Mouse (Mus musculus) forelimb bud, embryonic 11.5 days (tissue): ENCODE results near the gene Ssbp2.

Source experiments
- DNase-seq: peaks from one replicate; pipeline ENCODE4 v3.0.0-alpha.2; 2012; ENCODE audit warnings: low read depth, low spot score

Gene Ssbp2

DNA sequence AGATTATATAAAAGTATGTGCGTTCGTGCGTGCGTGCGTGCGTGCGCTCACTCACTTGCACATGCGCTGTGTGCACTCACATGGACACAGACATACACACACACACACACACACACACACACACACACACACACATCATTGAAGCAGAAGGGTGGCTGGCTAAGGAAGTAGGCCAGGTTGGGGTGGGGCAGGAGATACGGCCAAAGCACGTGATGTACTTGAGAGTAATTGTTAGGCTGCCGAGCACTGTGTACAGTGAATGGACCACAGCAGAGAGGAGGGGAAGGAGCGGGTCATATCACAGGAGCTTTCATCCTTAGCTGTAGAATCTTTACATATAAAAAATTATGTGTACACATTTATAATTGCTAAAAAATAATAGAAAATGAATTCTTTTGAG, 66.0 kb downstream of the Ssbp2 start:
- DNase-seq: no peak

DNA sequence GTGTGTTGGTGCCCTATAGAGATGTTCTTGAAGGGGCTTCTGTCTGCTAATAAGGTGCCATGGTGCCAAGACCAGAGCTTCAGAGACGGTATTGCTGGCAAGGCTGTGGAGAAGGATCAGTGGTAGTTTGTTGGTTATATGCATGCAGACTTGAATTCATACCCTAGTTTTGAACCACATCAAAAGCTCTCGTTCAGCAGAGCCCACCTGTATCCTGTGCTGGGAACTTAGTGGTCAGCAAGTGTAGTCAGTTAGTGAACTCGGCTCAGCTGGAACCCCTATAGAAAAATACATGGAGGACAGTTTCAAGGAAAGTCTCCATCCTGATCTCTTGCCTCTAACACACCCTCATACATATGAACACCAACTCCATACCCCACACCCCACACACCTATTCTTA, 69.7 kb downstream of the Ssbp2 start:
- DNase-seq: no peak

DNA sequence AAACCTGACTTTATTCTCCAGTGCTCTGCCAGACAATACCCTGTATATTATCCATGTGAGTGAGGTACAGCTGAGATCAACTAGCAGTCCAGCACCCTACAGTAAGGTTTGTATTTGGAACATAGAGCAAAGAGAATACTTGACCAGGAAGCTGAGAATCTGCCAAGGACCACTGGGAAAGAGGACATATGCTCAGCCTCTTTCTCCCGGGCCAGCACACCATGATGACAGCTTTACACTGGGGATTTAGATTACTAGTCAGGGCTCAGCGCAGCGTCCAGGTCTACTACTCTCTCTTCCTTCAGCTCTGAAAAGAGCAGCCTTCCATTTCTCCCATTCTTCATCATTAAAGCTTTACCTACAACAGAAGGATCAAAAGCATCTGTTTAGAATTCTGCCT, 76.6 kb downstream of the Ssbp2 start:
- DNase-seq: no peak

DNA sequence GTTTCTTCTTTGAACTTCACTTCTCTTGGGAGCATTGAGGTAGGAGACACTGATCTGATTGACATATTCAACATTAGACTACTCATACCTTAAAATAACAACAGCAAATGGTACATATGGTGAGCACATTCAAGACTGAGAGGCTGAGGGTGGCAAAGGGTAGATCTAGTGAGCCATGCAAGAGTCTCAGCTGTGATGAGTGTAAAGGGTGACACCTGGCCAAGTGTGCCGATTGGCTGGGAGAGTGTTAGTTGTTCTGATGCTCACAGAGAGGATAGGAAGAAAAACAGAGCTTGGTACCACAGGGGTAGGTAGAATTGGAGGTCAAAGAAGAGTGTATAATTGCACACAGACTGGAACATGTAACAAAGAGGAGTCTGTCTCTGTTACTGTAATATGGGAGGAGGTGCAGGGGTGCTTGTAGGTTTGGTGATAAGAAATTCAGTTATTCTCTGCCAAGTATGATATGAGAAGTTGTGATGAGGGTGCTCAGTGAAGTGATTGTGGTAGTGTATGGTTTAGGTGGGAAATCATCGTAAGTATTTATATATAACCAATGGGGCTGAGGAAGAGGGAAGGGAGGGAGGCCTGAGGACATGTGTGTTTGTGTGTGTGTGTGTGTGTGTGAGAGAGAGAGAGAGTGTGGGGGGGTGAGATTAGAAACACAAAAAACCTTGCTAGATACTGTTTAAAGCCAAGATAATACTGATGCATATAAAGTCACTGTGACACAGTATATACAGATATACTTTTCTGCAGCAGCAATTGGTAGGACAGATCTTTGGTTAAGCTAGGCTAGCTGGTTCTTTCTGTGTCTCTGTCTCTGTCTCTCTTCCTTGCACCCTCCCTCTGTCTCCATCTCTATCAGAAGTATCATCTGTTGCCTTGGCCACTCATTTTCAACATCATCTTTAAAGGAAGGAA, 80.3 kb downstream of the Ssbp2 start:
- no peak for DNase-seq

DNA sequence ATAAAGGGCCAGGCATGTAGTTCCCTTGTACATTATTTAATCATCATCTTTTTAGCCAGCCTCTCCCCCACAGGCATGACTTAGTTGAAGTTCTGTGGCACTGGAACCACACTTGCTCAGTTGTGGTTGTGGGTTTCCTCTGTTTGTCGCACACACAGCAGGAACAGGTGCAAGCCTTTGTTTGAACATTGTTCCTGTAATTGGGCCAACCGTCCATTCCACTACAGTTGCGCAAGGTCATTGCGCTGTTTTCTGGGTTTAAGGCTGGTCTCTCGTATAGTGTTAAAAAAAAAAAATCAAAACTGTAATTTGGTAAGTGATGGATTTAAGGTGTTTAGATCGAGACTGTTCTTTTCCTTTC, 81.0 kb downstream of the Ssbp2 start:
- no peak for DNase-seq

DNA sequence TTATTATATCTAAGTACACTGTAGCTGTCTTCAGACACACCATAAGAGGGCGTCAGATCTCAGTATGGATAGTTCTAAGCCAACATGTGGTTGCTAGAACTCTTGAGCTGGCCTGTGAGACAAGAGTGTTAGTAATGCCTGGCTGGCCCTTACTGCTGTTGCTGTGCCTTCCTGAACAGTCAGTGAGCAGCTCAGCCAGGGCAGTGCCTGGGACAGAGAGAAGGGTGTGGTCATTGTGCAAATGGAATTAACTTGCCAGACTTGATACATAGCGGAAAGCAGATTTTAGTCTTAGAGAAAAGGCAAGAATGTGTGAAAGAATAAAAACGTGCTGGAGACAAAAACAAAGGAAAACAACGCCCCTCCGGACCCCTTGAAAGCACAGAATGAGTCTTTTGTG, 83.5 kb downstream of the Ssbp2 start:
- DNase-seq: no peak

DNA sequence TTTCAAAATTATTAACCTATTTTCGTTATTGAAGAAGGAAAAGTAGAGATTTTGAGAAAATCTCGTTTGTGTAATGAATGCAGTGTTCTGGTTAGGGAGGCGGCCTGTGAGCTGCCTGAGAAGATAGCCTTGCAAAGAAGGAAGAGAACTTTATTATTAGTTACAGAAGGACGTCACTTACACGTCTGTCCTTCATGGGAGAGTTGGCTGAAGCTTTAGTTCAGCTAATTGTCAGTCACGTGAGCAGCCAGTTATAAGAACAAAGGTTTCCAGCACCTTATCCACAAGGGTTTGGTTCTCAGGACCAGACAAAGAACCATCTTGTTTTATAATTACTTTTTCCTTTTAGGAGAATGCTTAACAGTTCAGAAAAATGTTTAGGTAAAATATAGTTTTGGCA, 104.0 kb downstream of the Ssbp2 start:
- DNase-seq: no peak

DNA sequence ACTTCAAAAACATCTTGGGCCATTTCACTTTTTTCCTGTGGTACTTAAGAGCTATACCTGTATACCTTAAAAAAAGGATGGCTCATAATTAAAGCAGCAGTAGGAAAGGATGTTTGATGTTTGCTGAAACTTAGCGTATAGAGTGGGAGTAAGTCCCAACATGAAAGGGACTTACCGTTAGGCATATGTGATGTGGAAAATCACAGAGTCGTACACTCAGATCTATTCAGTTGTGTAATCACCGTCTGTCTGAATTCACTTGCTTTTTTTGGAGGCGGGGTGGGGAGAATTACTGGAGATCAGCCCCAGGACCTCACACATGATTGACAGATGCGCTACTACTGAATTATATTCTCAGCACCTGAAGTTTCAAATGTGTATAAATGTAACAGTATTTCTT, 104.7 kb downstream of the Ssbp2 start:
- DNase-seq: no peak

DNA sequence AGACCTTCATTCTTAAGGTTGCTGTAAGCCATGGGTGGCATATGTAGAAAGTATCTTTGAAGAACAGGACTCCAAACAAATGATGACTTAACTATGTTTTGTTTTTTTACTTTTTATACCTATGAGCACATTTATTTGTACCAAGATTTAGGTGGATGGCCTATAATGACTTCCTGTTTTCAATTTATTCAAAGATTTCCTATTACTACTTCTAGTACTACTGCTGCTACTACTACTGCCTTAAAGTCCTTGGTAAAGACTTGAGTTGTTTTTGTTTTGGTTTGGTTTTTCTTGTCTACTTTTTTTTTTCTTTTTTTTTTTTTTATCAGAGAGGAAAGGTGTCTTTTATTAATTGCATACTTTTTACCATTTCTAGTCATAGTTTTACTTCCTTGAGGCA, 121.4 kb downstream of the Ssbp2 start:
- DNase-seq: no peak

DNA sequence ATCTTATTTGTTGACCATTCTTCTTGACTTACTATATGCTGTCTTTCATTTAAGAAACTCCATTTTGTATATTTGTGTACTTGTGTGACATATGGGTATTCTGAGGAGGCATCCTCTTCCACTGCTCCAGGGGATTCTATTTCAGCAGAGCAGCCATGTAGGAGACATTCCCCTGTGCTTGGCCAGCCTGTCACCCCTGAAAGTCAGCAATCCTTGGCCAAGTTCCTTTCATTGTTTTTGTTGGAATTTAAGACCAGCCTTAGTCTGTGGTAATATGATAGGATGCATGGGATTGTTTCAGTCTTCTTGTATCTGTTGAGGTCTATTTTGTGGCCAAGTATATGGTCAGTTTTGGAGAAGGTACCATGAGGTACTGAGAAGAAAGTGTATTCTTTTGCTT, 122.1 kb downstream of the Ssbp2 start:
- no peak for DNase-seq

DNA sequence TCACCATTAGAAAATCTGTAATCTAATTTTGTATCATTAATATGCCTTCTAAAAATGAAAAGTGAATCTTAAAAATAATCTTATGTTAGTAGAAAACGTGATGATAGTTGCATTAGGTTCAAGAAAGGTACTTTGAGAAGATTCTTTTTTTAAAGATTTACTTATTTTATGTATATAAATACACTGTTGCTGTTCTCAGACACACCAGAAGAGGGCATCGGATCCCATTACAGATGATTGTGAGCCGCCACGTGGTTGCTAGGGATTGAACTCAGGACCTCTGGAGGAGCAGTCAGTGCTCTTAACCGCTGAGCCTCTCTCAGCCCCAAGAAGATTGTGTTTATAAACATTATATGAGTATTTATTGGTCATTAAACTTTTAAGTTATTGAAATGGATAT, 126.3 kb downstream of the Ssbp2 start:
- DNase-seq: no peak

DNA sequence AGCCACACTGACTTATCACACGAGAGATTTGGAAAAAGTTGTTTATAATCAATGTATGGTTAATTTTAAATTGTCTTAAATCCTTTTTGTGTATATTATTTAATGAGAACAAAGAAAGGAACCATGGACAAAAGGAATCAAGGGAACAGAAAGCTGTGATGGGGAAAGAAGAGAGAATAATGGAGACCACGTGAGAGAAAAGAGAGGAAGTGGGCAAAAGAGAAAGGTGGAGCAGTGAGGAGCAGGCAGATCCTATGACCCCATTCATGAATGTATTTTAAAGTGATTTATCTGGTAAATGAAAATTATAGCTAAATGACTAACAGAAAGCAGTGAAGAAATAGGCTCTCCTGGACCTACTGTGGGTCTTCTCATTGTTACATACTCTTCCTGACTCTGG, 128.4 kb downstream of the Ssbp2 start:
- no peak for DNase-seq

DNA sequence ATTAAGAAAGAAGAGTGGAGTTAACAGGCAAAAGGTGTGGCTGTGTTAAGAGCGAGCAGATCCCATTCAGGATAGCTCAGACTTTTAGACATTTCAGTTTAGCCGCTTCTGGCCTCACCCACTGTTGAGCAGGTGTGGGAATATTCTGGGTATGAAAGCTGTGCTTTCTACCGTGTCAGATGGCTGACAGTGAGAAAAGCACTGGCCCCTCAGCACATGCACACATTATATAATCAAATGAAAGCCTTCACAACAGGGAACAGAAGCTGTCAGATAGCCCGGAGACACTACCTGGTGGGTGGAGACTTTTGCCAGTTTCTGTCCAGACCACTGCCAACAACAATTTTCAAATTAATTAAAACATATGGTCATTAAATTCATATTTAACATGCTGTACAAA, 131.8 kb downstream of the Ssbp2 start:
- no peak for DNase-seq

DNA sequence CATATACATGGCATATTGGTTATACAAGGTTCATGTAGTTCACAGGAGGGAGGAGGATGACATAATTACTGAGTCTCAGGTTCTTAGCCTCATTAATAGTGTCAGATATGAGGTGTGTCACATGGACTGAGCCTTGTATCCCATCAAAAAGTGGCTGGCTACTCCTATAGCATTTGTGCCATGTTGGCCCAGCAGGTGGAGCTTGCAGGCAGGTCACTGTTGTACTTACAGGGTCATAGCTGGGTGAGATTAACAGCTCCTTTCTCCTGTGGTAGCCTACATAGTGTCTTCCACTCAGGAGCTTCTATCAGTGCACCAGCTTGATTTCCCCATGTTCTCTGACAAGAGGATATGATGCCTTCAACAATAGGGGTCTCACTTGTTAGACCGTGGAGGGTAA, 135.2 kb downstream of the Ssbp2 start:
- no peak for DNase-seq

DNA sequence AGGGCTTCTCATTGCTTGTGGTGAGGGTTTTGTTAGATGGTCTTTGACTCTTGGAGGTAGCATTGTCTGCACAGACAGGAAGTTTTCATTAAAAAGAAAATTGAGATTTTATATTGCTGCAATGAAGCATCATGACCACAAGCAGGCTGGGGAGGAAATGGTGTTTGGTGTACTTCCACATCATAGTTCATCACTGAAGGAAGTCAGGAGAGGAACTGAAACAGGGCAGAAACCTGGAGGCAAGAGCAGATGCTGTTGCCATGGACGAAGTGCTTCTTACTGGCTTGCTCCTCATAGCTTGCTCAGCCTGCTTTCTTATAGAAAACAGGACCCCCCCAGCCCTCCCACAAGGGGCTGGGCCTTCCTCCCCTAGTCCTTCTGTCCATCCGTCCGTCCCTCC, 139.5 kb downstream of the Ssbp2 start:
- no peak for DNase-seq

DNA sequence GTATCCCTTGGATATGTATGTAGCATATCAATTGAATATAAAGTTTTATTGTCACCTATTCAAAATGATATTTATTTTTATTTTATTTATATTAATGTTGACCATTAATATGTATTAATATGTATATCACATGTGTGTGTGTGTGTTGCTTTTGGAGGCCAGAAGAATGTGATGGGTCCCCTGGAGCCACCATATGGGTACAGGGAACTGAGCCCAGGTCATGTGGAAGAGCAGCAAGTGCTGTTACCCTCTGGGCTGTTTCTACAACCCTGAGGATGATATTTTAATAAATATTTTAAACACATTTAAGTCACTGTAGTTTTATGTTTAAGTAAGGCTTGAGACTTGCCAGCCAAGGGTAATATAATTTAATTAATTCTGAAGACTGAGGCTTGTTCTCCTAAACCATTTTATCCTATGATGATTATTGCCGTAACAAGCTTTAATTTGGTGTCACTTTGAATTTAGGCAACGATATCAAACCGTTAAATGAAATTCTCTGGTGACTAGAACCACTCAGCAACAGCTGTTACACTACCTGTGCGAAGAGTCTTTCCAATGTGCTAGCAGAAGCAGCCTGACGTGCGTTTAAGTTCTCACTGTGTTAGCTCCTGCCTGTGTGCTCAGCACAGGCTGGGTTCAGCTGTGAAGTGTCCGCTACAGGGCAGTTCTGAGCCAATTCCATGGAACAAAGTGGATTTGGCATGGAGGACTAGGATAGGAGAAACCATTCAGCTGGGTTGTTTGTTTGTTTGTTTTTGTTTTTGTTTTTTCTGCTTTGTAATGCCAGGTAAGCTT, 145.2 kb downstream of the Ssbp2 start:
- no peak for DNase-seq

DNA sequence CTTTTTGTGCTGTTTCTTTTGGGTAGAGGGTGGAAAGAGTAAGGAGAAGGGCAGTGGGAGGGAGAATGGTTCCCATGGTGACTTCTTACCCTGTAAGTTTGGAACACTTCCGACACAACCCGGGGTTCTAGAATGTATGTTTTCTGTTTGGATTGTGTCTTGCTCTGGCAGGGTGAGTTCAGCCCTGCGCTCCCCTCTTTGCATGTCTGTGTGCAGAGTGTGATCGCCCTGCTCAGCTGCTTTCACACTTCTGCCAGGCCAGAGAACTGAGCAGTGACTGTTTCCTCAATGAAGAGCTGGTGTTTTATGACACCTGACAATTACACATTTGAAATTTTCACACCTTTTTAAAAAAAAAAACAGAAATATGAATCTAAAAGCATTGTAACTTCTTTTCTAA, 150.5 kb downstream of the Ssbp2 start:
- no peak for DNase-seq

DNA sequence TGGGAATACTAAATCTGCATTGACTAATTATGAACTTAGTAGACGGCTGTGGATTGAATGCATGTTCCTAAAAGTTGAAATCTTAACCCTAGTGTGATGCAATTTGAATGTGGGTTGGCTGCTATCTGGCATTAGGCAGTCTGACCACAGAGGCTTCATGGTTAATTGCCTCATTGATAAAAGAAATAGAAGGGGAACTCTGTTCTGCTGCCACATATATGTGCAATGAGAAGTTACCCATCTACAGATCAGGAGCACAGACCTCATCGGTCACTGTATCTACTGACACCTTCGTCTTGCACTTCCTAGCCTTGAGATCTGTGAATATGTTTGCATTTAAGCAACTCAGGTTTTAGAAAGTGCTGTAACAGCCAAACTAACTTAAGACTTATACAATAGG, 151.8 kb downstream of the Ssbp2 start:
- no peak for DNase-seq

DNA sequence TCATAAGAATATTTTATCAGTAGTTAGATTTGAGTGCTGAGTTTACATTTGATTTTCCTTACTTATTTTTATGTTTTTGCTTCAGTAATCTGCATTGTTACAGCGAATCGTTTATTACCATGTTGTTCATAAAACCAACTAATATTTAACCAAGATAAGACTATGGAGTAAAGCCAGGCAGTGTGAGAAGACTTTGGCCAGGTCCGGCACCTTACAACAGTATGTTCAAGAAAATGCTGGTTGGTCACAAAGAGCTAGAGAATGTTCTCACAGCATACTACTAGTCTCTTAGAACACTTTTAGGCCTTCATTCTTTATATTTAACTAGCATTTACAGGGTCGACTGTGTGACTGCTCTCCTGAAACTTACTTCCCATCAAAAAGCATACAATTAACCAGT, 152.5 kb downstream of the Ssbp2 start:
- DNase-seq: no peak

DNA sequence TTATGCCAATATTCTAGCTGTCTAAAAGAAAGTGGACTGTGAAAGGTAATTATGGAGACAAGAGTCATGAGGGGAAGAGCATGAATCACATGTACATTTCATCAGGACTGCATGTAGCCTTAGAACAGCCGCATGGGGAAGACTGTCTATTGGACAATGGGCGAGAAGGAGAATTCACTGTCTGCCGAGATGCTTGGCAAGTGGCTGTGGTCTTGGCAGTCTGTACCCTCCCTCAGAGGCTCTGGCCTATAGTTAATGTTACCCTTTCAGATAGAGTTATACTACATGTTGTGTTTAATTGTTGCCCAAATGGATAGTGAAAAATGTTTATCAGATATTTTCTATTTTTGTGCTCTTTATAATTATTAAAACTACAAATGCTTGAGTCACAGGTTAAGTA, 156.0 kb downstream of the Ssbp2 start:
- DNase-seq: no peak

DNA sequence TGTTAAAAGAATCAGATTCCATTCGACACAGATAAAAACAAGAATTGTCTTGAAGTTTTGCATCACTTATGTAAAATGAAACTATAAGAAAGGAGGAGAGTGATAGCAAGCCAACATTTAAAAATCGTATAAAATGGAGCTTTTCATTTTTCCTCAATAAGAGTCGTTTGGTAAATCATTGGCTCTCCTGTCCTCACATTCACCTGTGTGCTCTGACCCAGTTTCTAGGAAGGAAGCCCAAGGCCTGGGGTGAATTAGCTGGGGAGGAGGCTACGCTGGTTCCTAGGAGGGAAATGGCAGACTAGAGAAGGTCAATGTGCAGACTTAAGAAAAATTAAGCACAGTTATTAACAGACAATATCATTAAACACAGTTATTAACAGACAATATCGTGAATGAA, 156.8 kb downstream of the Ssbp2 start:
- DNase-seq: no peak

DNA sequence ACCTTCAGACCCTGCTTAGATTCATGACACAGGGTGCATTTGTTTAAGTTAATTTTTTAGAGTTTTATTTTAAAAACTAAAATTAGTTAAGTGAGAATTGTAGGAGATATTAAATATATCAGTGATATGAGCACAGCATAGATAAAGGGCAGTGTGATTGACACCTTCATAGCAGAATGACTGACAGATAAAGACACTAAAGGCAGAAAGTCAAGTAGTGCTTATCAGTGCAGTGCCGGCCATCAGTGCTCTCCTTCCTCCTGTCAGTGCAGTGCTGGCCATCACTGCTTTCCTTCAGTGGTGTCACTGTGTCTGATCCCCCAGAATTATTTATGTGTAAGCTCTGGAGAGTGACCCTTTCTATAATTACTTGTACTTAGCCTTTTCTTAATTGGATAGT, 159.3 kb downstream of the Ssbp2 start:
- no peak for DNase-seq

DNA sequence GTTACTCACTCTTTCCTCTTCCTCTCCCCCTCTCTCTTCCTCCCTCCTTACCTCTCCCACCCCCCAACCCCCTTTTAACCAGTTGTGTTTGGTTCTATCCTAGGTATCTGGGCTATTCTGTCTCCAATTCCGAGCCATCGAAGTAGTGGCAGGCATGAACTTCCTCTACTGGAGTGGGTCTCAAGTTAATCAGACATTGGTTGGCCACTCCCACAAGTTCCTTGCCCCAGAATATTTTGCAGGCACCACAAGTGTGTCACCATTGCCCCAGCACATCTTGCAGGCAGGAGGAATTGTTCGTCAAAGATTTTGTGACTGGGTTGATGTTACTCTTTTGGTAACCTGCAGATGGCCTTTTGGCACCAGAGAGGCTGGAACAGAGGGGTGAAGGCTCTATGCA, 160.5 kb downstream of the Ssbp2 start:
- no peak for DNase-seq
